Mouse (Mus musculus) midbrain, embryonic 11.5 days (tissue): ENCODE data around the gene Fgg. TPM values are rescaled to one million over a fixed set of nuclear protein-coding genes. Genes with fewer than 3 reads are reported as not detected.

ENCODE experiments used
- ATAC-seq: fragments of 200-750 bp; cut with Nextera tagmentation; 2 replicates; pipeline ENCODE4 v1.8.0; 2017; ENCODE audit warnings: moderate TSS enrichment, moderate library complexity; ENCODE audit not compliant: low FRiP score
- DNase-seq: peaks from one replicate; pipeline ENCODE4 v3.0.0; 2015; ENCODE audit warnings: low spot score; ENCODE audit errors: missing footprints
- H3K27ac ChIP-seq: fragments of 300-500 bp; sonication (generic); 2 replicates; pipeline ENCODE4 v1.5.1; 2014; ENCODE audit warnings: low read depth, low read length
- H3K27me3 ChIP-seq: fragments of 300-500 bp; sonication (generic); 2 replicates; pipeline ENCODE4 v1.6.1; 2014; ENCODE audit warnings: mild to moderate bottlenecking, low read length, moderate library complexity, mixed read lengths; ENCODE audit not compliant: control insufficient read depth, insufficient read depth
- H3K36me3 ChIP-seq: fragments of 300-500 bp; sonication (generic); 2 replicates; pipeline ENCODE4 v1.6.1; 2014; ENCODE audit warnings: mild to moderate bottlenecking, low read length, moderate library complexity, mixed read lengths; ENCODE audit not compliant: control insufficient read depth, insufficient read depth
- H3K4me1 ChIP-seq: fragments of 300-500 bp; sonication (generic); 2 replicates; pipeline ENCODE4 v1.6.1; 2014; ENCODE audit warnings: low read length; ENCODE audit not compliant: control insufficient read depth, insufficient read depth
- H3K4me2 ChIP-seq: fragments of 300-500 bp; sonication (generic); 2 replicates; pipeline ENCODE4 v1.6.1; 2014; ENCODE audit warnings: mild to moderate bottlenecking, moderate library complexity
- H3K4me3 ChIP-seq: fragments of 300-500 bp; sonication (generic); 2 replicates; pipeline ENCODE4 v1.5.1; 2014; ENCODE audit warnings: low read depth, low read length
- H3K9ac ChIP-seq: fragments of 300-500 bp; sonication (generic); 2 replicates; pipeline ENCODE4 v1.6.1; 2014; ENCODE audit warnings: low read length
- H3K9me3 ChIP-seq: fragments of 300-500 bp; sonication (generic); 2 replicates; pipeline ENCODE4 v1.6.1; 2016; ENCODE audit warnings: low read length; ENCODE audit not compliant: control insufficient read depth
- WGBS: fragments of 180-500 bp; shearing (Covaris S2); extraction: QIAGEN DNeasy Blood & Tissue Kit; methylation state at CpG from one replicate; pipeline ENCODE4 v1.1.7; 2014; 5-methylcytosine and 5-hydroxymethylcytosine counted together
- polyA plus RNA-seq: library from polyadenylated mRNA; unstranded; fragments of >200 nt; fragmentation: Nextera tagmentation; extraction: Ambion mirVana; gene quantifications from 2 replicates; pipeline ENCODE4 v1.2.1, GENCODE M21; 2014

Gene Fgg
- not detected in 2 replicates for polyA plus RNA-seq

- H3K36me3 ChIP-seq = no peaks in the 10 kb centered on the region
- H3K4me1 ChIP-seq = no peaks in the 10 kb centered on the region
- no peaks in the 10 kb centered on the region for H3K9me3 ChIP-seq
- H3K4me2 ChIP-seq = no peak within 1 kb of the TSS
- ATAC-seq = no peak
- 61% methylated on average over 7 of the region's 7 CpGs for WGBS
- H3K27ac ChIP-seq = no peak within 1 kb of the TSS
- no peak within 1 kb of the TSS for H3K9ac ChIP-seq
- H3K4me3 ChIP-seq = no peak within 1 kb of the TSS
- no peaks in the 10 kb centered on the region for H3K27me3 ChIP-seq
- peak; percentile 49 for DNase-seq
These were observed at the start of gene Fgg for GRCm38 (mm10) chr3:83007557-83007956. TSS of gene Fgg (plus strand) at chr3:83007724.

- Histone ChIP-seq H3K36me3 (no peaks in the 10 kb centered on the region), H3K4me1 (no peaks in the 10 kb centered on the region), H3K4me2 (no peak overlapping the region), H3K27me3 (no peaks in the 10 kb centered on the region), H3K4me3 (no peak overlapping the region), H3K9me3 (no peaks in the 10 kb centered on the region), H3K27ac (no peak overlapping the region), H3K9ac (no peak overlapping the region)
- ATAC-seq = no peak
- WGBS = 91% methylated on average over 3 of the region's 3 CpGs
- no peak for DNase-seq
These were observed 36.5 kb upstream of the Fgg start for GRCm38 (mm10) chr3:82971046-82971445.

GRCm38 (mm10) chr3:82980818-82981217, 26.7 kb upstream of the Fgg start:
- WGBS = 88% methylated on average over 6 of the region's 6 CpGs
- Histone ChIP-seq H3K27ac (no peak overlapping the region), H3K9me3 (no peaks in the 10 kb centered on the region), H3K27me3 (no peaks in the 10 kb centered on the region), H3K36me3 (no peaks in the 10 kb centered on the region), H3K4me3 (no peak overlapping the region), H3K4me2 (no peak overlapping the region), H3K9ac (no peak overlapping the region), H3K4me1 (no peaks in the 10 kb centered on the region)
- ATAC-seq = no peak
- DNase-seq = no peak

DNA sequence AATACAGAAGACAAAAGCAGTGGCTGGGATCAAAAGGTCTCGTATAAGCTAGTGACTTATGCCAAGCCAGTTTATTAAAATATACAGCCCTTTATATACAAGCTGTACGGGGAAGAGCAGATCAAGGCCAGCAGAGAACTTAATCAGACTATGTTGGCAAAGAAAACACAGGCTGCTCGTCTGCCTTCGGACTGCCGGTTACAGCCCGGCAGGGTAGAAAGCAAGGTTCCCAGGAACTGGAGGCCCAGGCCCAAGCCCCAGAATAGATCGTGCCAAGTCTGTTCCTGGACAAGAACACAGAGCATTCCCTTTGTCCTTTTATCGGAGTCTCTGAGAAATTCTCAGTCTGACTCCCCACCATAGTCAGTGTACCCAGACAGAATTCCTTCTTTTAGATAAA, 25.7 kb upstream of the Fgg start:
- DNase-seq (no peak), ATAC-seq (no peak)
- no peaks in the 10 kb centered on the region for H3K4me1 ChIP-seq
- no peak overlapping the region for H3K27ac ChIP-seq
- H3K36me3 ChIP-seq = no peaks in the 10 kb centered on the region
- no peak overlapping the region for H3K9ac ChIP-seq
- 84% methylated on average over 8 of the region's 8 CpGs for WGBS
- no peak overlapping the region for H3K4me3 ChIP-seq
- H3K27me3 ChIP-seq = no peaks in the 10 kb centered on the region
- no peaks in the 10 kb centered on the region for H3K9me3 ChIP-seq
- no peak overlapping the region for H3K4me2 ChIP-seq

DNA sequence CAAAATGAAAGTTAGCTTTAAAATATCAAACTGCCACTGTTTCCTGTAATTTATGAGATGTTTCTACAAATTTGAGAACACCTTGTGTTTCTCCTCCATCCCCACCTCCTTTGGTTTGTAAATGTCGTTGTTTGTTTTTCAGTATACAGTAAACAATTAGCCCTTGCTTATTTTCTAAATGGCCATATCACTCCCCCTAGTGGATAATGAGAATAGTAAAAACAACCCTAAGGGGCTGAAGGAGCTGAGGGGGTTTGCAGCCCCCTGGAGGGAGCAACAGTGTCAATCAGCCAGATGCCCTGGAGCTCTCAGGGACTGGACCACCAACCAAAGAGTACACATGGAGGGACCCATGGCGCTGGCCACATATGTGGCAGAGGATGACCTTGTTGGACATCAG, 22.7 kb upstream of the Fgg start:
- ATAC-seq (no peak), DNase-seq (no peak)
- no peak overlapping the region for H3K4me2 ChIP-seq
- WGBS = 86% methylated on average over 2 of the region's 2 CpGs
- no peaks in the 10 kb centered on the region for H3K36me3 ChIP-seq
- no peaks in the 10 kb centered on the region for H3K4me1 ChIP-seq
- no peaks in the 10 kb centered on the region for H3K9me3 ChIP-seq
- H3K27me3 ChIP-seq = no peaks in the 10 kb centered on the region
- H3K27ac ChIP-seq = no peak overlapping the region
- H3K9ac ChIP-seq = no peak overlapping the region
- H3K4me3 ChIP-seq = no peak overlapping the region

GRCm38 (mm10) chr3:82991963-82992362, 15.6 kb upstream of the Fgg start:
- DNase-seq (no peak), ATAC-seq (no peak)
- Histone ChIP-seq H3K9ac (no peak overlapping the region), H3K4me3 (no peak overlapping the region), H3K27ac (no peak overlapping the region), H3K4me1 (peaks cover 6% of the 10 kb centered on the region; the same call in 1 of the 2 replicates), H3K27me3 (no peaks in the 10 kb centered on the region), H3K4me2 (no peak overlapping the region), H3K36me3 (no peaks in the 10 kb centered on the region), H3K9me3 (no peaks in the 10 kb centered on the region)
- WGBS = 89% methylated on average over 12 of the region's 12 CpGs

DNA sequence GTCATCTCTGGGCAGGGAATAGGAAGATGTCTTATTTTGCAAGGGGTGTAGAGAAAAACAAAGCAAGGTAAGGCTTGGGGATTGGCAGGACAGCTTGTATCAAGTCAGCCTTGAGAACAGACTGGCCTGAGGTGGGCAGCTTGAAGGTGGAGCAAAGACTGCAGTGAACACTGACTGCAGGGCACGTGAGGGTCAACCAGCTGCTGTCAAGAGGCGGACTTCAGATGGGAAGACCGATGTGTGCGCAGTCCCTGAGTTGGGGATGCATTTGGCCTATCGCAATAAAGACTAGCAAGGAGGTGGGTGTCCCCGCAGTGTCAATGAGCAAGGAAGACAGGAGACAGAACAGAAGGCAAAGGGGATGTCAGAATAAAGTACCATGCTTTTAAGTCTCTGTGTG, 14.6 kb upstream of the Fgg start:
- Histone ChIP-seq H3K9ac (no peak overlapping the region), H3K36me3 (no peaks in the 10 kb centered on the region), H3K4me3 (no peak overlapping the region), H3K4me2 (no peak overlapping the region), H3K4me1 (peaks cover 6% of the 10 kb centered on the region; the same call in 1 of the 2 replicates), H3K9me3 (no peaks in the 10 kb centered on the region), H3K27me3 (no peaks in the 10 kb centered on the region), H3K27ac (no peak overlapping the region)
- DNase-seq (peak; percentile 37), ATAC-seq (no peak)
- WGBS = 89% methylated on average over 6 of the region's 6 CpGs

GRCm38 (mm10) chr3:82995368-82995767, 12.2 kb upstream of the Fgg start:
- Histone ChIP-seq H3K4me2 (peak overlapping the region; percentile 44), H3K4me1 (peaks cover 6% of the 10 kb centered on the region; the same call in 1 of the 2 replicates), H3K27me3 (no peaks in the 10 kb centered on the region), H3K27ac (no peak overlapping the region), H3K4me3 (no peak overlapping the region), H3K9me3 (no peaks in the 10 kb centered on the region), H3K9ac (no peak overlapping the region), H3K36me3 (no peaks in the 10 kb centered on the region)
- DNase-seq = peak; percentile 93
- WGBS = 1% methylated on average over 24 of the region's 24 CpGs
- peak; percentile 80 for ATAC-seq

GRCm38 (mm10) chr3:82996656-82997055, 10.9 kb upstream of the Fgg start:
- Histone ChIP-seq H3K27me3 (no peaks in the 10 kb centered on the region), H3K36me3 (no peaks in the 10 kb centered on the region), H3K27ac (no peak overlapping the region), H3K9ac (no peak overlapping the region), H3K4me3 (no peak overlapping the region), H3K4me1 (peaks cover 6% of the 10 kb centered on the region; the same call in 1 of the 2 replicates), H3K9me3 (no peaks in the 10 kb centered on the region), H3K4me2 (no peak overlapping the region)
- no peak for DNase-seq
- no peak for ATAC-seq
- WGBS = 79% methylated on average over 3 of the region's 3 CpGs
